Mouse (Mus musculus): ENCODE data around the gene Mapkbp1. TPM values are rescaled to one million over a fixed set of nuclear protein-coding genes. Genes with fewer than 3 reads are reported as not detected.
A peak's percentile ranks its signal among the peaks of the same experiment; 100 is the strongest.

Gene Mapkbp1
- polyA plus RNA-seq, 1 experiment, result 7.5 TPM

GRCm38 (mm10) chr2:120006696-120007095 is 34.2 kb downstream of the Mapkbp1 start:
- TF ChIP-seq CTCF (IDR thresholded peaks at IDR 0.05; ENCODE audit: low read depth, low read length) (no peak), POLR2A (IDR thresholded peaks at IDR 0.05; ENCODE audit: borderline replicate concordance, low read depth, low read length) (no peak)
- Histone ChIP-seq H3K27ac (ENCODE audit: insufficient read depth, low read depth, low read length) (no peak overlapping the region), H3K4me1 (ENCODE audit: control insufficient read depth, insufficient read depth, low read length) (peaks cover 32% of the 10 kb centered on the region), H3K4me3 (ENCODE audit: insufficient read depth, low read length) (no peak overlapping the region)

- Histone ChIP-seq H3K4me1 (ENCODE audit: control insufficient read depth, insufficient read depth, low read length) (peaks cover 23% of the 10 kb centered on the region), H3K27ac (ENCODE audit: insufficient read depth, low read depth, low read length) (peak overlapping the region; percentile 30; the same call in 1 of the 2 replicates), H3K4me3 (ENCODE audit: insufficient read depth, low read length) (no peak overlapping the region)
- no peak for TF ChIP-seq CTCF (IDR thresholded peaks at IDR 0.05; ENCODE audit: low read depth, low read length)
- no peak for TF ChIP-seq POLR2A (IDR thresholded peaks at IDR 0.05; ENCODE audit: borderline replicate concordance, low read depth, low read length)
Observed at GRCm38 (mm10) chr2:120007680-120008210, 35.2 kb downstream of the Mapkbp1 start.

- Histone ChIP-seq H3K4me1 (ENCODE audit: control insufficient read depth, insufficient read depth, low read length) (peaks cover 21% of the 10 kb centered on the region), H3K27ac (ENCODE audit: insufficient read depth, low read depth, low read length) (peak overlapping the region; percentile 21), H3K4me3 (ENCODE audit: insufficient read depth, low read length) (no peak overlapping the region)
- TF ChIP-seq POLR2A (IDR thresholded peaks at IDR 0.05; ENCODE audit: borderline replicate concordance, low read depth, low read length), result no peak
- TF ChIP-seq CTCF (IDR thresholded peaks at IDR 0.05; ENCODE audit: low read depth, low read length), result no peak
Observed at GRCm38 (mm10) chr2:120008672-120009071, 36.2 kb downstream of the Mapkbp1 start.

GRCm38 (mm10) chr2:120011462-120012200 is 39.1 kb downstream of the Mapkbp1 start:
- Histone ChIP-seq H3K4me3 (ENCODE audit: insufficient read depth, low read length) (no peak overlapping the region), H3K27ac (ENCODE audit: insufficient read depth, low read depth, low read length) (no peak overlapping the region), H3K4me1 (ENCODE audit: control insufficient read depth, insufficient read depth, low read length) (peaks cover 19% of the 10 kb centered on the region)
- TF ChIP-seq CTCF (IDR thresholded peaks at IDR 0.05; ENCODE audit: low read depth, low read length), result peak; percentile 36; the same call in 1 of the 2 replicates
- no peak for TF ChIP-seq POLR2A (IDR thresholded peaks at IDR 0.05; ENCODE audit: borderline replicate concordance, low read depth, low read length)

GRCm38 (mm10) chr2:120012924-120013323 is 40.4 kb downstream of the Mapkbp1 start:
- Histone ChIP-seq H3K4me1 (ENCODE audit: control insufficient read depth, insufficient read depth, low read length) (peaks cover 11% of the 10 kb centered on the region), H3K4me3 (ENCODE audit: insufficient read depth, low read length) (no peak overlapping the region), H3K27ac (ENCODE audit: insufficient read depth, low read depth, low read length) (no peak overlapping the region)
- no peak for TF ChIP-seq POLR2A (IDR thresholded peaks at IDR 0.05; ENCODE audit: borderline replicate concordance, low read depth, low read length)

- TF ChIP-seq POLR2A (IDR thresholded peaks at IDR 0.05; ENCODE audit: borderline replicate concordance, low read depth, low read length), result no peak
- TF ChIP-seq CTCF (IDR thresholded peaks at IDR 0.05; ENCODE audit: low read depth, low read length), result no peak
- H3K27ac ChIP-seq (ENCODE audit: insufficient read depth, low read depth, low read length), result no peak overlapping the region
- peaks cover 3% of the 10 kb centered on the region for H3K4me1 ChIP-seq (ENCODE audit: control insufficient read depth, insufficient read depth, low read length)
- H3K4me3 ChIP-seq (ENCODE audit: insufficient read depth, low read length), result no peak overlapping the region
Observed at GRCm38 (mm10) chr2:120013831-120014486, 41.5 kb downstream of the Mapkbp1 start.

- TF ChIP-seq CTCF (IDR thresholded peaks at IDR 0.05; ENCODE audit: low read depth, low read length) (no peak), POLR2A (IDR thresholded peaks at IDR 0.05; ENCODE audit: borderline replicate concordance, low read depth, low read length) (no peak)
- H3K27ac ChIP-seq (ENCODE audit: insufficient read depth, low read depth, low read length), result no peak overlapping the region
- H3K4me3 ChIP-seq (ENCODE audit: insufficient read depth, low read length), result no peak overlapping the region
- no peaks in the 10 kb centered on the region for H3K4me1 ChIP-seq (ENCODE audit: control insufficient read depth, insufficient read depth, low read length)
Observed at GRCm38 (mm10) chr2:120015882-120016281, 43.4 kb downstream of the Mapkbp1 start.

- Histone ChIP-seq H3K27ac (ENCODE audit: insufficient read depth, low read depth, low read length) (no peak overlapping the region), H3K4me3 (ENCODE audit: insufficient read depth, low read length) (no peak overlapping the region), H3K4me1 (ENCODE audit: control insufficient read depth, insufficient read depth, low read length) (no peaks in the 10 kb centered on the region)
- no peak for TF ChIP-seq CTCF (IDR thresholded peaks at IDR 0.05; ENCODE audit: low read depth, low read length)
- TF ChIP-seq POLR2A (IDR thresholded peaks at IDR 0.05; ENCODE audit: borderline replicate concordance, low read depth, low read length), result no peak
Observed at GRCm38 (mm10) chr2:120017599-120017998, 45.1 kb downstream of the Mapkbp1 start.

GRCm38 (mm10) chr2:120024337-120024736 is 51.8 kb downstream of the Mapkbp1 start:
- TF ChIP-seq CTCF (IDR thresholded peaks at IDR 0.05; ENCODE audit: low read depth, low read length), result no peak
- H3K27ac ChIP-seq (ENCODE audit: insufficient read depth, low read depth, low read length), result no peak overlapping the region
- no peak overlapping the region for H3K4me3 ChIP-seq (ENCODE audit: insufficient read depth, low read length)
- H3K4me1 ChIP-seq (ENCODE audit: control insufficient read depth, insufficient read depth, low read length), result peaks cover 14% of the 10 kb centered on the region

All from bone marrow macrophage, adult 2 months (primary cell).